Mouse (Mus musculus): Measurements from ENCODE around the gene Plbd2.

- TF ChIP-seq GATA1 (IDR thresholded peaks at IDR 0.05; ENCODE audit: borderline replicate concordance, low read length), result no peak
- no peak for TF ChIP-seq FLI1 (IDR thresholded peaks at IDR 0.05; ENCODE audit: low read length)
Measured at GRCm38 (mm10) chr5:120490679-120491192, 12.7 kb downstream of the Plbd2 start.
